Comparison of ENCODE assay signal across 10 mouse cellular contexts in genomic region chr10:111071805-111072553, GRCm38 (mm10).
A peak's percentile ranks its signal among the peaks of the same experiment; 100 is the strongest.
DNase-seq lines count a peak whose midpoint lies in the region; ATAC-seq and TF ChIP-seq lines count a peak whose summit lies in the region.
"Had no signal": no experiment of that assay in that cellular context is flagged by ENCODE, and none has a peak within 500 bp of the region (broad histone marks: within the 10 kb centered on the region; RNA-seq: fewer than 3 reads in every experiment).

No protein-coding gene starts in this region.

- H3K9me3 ChIP-seq in G1E (replicated peaks): no peaks in the 10 kb centered on the region
- no peaks in the 10 kb centered on the region for H3K9me3 ChIP-seq in hindbrain, embryonic 10.5 days

- ATAC-seq in G1E (ENCODE audit: extremely low read depth, insufficient number of reproducible peaks, low FRiP score, poor library complexity, severe bottlenecking): no peak

- H3K27ac ChIP-seq in hindbrain, embryonic 10.5 days: no peak overlapping the region

- peak; percentile 8 for DNase-seq in G1E (ENCODE audit: low spot score)
- DNase-seq in embryo, embryonic 10.5 days (ENCODE audit: low spot score): peak; percentile 42
- DNase-seq in hindbrain, embryonic 10.5 days (ENCODE audit: low spot score): peak; percentile 29
- peak; percentile 18 to 23 for DNase-seq in kidney, postnatal 36 days
- DNase-seq in thymus, postnatal 0 days (ENCODE audit: low spot score): no peak
- no peak for DNase-seq in cerebellum, adult 8-10 months
- no peak for DNase-seq in frontal cortex, postnatal 14 days (ENCODE audit: low spot score in 2 of 2)
- no peak for DNase-seq in adrenal gland, postnatal 10 days
- DNase-seq: layer of hippocampus, postnatal 36 days; lung, postnatal 4 days had no signal

- no peak overlapping the region for H3K4me3 ChIP-seq in G1E (ENCODE audit: low read depth, low read length)
- H3K4me3 ChIP-seq in hindbrain, embryonic 10.5 days: no peak overlapping the region

- 14% methylated on average over 10 of the region's 11 CpGs for WGBS in hindbrain, embryonic 10.5 days

- no peaks in the 10 kb centered on the region for H3K36me3 ChIP-seq in G1E (replicated peaks)
- no peaks in the 10 kb centered on the region for H3K36me3 ChIP-seq in hindbrain, embryonic 10.5 days

- H3K27me3 ChIP-seq in G1E (ENCODE audit: insufficient read depth, low read length): peaks cover 10% of the 10 kb centered on the region
- 0 out of 2 replicates have a peak, but pooled peaks cover 4% of the 10 kb centered on the region for H3K27me3 ChIP-seq in hindbrain, embryonic 10.5 days (ENCODE audit: insufficient read depth, poor library complexity, severe bottlenecking)

- TF ChIP-seq CTCF in G1E (IDR thresholded peaks at IDR 0.05; ENCODE audit: low read depth, low read length): no peak

- peaks cover 56% of the 10 kb centered on the region for H3K4me1 ChIP-seq in G1E (ENCODE audit: insufficient read depth, low read depth, low read length)
- H3K4me1 ChIP-seq in hindbrain, embryonic 10.5 days (replicated peaks): peaks cover 22% of the 10 kb centered on the region

Comparison
In these comparisons a context has a peak if more than half of its experiments do, and no peak if none do; other contexts are left out.
1. DNase-seq: peak in G1E (single experiment), embryo, embryonic 10.5 days (single experiment), hindbrain, embryonic 10.5 days (single experiment) and kidney, postnatal 36 days (2 of 2); none in thymus, postnatal 0 days (single experiment), cerebellum, adult 8-10 months (single experiment), frontal cortex, postnatal 14 days (0 of 2) and adrenal gland, postnatal 10 days (single experiment).